Mouse (Mus musculus): ENCODE data around the gene Wnt5b. TPM values are rescaled to one million over a fixed set of nuclear protein-coding genes. Genes with fewer than 3 reads are reported as not detected.
A peak's percentile ranks its signal among the peaks of the same experiment; 100 is the strongest.

Gene Wnt5b
- total RNA-seq, 2 experiments from 2014 or later = 1.7 to 2.2 TPM

DNA sequence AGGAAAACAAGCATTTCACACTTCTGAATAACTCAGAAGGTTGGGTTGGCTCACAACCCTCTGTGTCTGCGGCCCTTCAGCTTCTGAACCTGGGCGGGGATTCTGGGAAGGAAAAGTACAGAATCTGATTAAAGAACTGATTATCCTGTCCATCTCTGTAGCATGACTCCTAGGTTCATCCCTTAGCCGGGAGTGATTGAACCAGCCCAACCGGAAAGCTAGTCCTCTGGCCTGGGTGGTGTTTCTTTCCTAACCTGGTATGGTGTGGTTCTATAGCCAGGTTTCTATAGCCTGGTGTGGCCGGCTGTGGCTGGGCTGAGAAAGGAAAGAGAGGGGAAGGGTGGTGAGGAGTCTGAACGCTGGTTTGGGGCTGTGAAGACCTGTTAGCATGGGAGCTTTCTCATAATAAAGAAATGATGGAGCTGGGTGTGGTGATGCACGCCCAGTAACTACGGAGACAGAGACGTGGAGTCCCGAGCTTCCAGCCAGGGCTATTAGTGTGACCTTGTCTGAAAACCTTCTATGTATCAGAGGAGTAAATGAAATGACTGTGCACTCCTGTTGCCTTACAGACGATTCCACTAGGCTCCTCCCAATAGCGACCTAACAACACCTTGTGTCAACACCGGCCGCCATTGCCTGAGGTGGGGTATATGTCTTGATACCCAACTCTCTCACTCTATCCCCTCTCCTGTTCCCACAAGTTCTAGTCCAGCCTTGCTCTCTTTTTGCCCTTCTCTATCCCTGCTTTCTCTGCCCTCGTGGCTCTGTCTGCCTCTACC, 129.7 kb downstream of the Wnt5b start:
- DNase-seq = no peak

DNA sequence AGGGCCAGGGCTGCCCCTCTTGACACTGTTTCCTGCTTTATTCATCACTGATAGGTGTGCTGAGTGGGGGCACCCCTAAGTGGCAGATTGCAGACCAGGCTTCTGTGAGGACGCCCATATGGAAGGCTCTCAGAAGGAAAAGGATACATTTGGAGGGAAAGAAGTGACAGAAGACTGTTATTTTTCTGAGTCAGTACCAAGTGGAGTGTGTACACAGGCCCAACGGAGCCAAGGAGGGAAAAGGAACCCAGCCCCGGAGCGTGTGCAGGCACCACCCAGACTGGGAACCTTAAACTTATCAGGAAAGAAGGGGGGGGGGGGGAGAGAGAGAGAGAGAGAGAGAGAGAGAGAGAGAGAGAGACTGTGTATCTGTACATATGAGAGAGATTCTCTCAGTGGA, 131.6 kb downstream of the Wnt5b start:
- DNase-seq = no peak

DNA sequence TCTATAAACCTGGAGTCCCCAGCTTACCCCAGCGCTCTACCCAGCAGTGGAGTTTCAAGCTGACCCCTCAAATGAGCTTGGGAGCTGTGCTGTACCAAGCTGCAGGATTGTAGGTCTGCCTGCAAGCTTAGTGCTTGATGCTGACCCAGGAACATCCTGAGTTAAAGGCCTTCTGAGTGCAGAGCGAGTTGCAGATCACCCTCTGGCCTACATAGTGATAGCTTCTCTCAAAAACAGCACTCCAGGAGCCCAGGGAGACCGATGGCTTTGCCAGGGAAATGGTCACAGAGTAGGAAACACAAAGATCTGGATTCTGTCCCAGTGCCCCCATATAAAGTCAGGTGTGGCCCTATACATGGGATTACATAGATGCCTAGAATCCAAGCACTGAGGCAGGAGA, 132.6 kb downstream of the Wnt5b start:
- DNase-seq = no peak

DNA sequence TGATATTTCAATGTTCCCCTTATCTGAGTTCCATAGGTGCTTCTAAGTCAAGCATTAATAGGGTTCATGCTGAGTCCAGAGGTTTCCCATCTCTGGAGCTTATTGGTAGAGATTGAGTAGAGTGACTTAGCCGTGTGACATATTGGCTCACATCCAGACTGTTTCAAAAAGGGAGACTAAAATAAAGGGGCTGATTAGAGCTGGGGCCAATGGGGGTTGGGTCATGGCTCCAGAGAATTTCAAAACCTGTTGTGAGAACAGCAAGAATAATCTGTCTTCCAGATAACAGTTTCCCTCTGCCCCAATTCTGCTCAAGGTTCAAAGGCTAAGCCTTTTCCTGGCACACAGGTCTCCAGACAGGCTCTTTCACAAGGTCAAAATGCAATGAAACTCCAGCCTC, 134.4 kb downstream of the Wnt5b start:
- DNase-seq = no peak

DNA sequence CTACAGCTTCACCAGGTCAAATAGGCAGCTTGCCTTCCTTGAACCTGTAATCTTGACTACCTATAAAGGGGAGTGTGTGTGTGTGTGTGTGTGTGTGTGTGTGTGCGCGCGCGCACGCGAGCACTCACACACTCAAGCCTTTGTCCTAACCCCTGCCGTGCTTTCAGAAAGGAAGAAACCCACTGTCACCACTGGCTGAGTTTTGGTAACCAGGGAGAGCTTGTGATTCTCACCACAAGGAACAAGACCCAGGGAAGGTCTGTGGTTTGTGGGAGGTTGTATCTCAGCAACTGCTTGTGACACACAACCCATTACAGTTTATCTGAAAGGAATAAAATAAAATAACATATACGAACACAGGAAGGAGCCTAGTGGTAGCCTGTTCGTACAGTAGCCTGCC, 135.6 kb downstream of the Wnt5b start:
- no peak for DNase-seq

DNA sequence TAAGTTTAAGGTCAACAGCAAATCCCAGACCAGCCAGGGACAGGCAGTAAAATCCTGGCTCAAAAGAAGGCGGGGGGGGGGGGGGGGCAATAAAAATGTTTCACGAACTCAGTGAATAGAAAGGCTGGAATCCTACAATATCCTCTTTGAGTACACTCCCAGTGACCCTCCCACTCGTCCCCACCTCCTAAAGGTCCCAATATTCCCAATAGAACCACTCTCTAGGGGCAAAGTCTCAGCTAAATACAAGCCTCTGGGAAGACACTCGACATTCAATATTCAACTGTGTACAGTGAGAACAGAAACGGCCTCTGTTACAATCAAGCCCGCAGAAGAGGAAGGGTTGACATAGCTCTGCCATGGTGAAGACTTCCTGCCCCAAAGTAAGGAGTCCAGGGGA, 136.3 kb downstream of the Wnt5b start:
- no peak for DNase-seq

DNA sequence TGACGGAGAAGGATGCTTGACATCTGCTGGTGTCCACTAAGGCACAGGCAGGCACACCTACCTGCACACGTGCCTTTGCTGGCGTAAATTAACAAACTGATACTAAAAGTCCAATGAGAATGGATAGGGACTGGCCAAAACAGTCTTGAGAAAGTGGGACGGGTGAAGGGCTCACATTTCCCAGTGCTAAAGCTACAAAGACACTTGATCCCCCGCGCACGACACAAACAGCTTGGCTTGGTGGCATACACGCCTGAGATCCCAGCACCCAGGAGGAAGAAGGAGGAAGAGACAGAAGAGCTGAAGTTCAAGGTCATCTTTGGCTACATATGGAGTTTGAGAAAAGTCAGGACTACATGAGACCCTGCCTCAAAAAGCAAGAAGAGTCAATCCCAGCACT, 137.6 kb downstream of the Wnt5b start:
- no peak for DNase-seq

DNA sequence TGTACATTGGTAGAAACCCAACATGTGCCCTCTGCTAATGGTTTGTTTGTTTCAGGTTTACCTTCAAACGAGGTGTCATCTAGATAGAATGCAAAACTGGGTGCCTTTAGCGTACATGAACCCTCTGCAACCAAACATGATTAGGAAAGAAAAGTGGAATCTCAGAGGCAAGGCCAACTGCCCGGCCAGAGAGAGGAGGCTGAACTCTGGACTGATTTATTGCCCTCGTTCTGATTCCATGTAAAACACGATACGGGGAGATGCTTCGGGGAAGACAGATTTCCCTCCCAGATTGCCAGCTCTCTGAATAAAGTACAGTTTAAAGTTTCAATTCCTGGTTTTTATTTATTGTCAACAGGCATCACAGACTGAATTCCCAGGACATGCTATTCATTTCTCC, 138.8 kb downstream of the Wnt5b start:
- no peak for DNase-seq

DNA sequence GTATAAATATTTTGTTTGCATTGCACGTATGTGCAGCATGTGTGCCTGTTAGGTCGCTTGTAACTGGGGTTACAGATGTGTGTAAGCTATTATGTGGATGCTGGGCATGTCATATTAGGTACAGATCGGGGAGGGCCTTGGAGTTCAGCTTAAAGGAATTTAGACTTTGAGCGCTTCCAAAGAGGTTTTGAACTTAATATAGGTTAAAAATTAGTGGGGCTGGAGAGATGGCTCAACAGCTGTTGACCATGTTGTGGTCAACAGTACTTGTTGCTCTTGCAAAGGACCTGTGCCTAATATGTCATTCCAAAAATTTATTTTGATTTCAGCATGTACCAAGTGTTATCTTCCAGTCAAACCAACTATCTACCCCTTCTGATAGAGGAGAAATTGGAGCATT, 139.3 kb downstream of the Wnt5b start:
- DNase-seq = no peak

DNA sequence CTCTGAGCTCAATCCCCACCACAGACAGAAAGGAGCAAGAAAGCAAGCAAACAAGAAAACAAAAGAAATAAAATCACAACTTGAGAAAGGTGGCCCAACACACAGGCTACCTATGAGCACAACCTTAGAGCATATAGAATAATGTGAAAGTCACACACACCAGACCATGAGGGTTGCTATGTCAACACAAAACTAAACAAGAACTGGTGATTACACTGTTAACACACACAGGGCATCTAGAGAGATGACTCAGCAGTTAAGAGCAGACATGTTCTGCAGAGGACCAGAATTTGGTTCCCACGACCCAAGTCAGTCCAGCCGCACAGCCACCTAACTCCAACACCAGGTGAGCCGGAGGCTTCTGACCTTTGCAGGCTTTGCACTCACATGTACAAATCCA, 141.2 kb downstream of the Wnt5b start:
- DNase-seq = no peak

DNA sequence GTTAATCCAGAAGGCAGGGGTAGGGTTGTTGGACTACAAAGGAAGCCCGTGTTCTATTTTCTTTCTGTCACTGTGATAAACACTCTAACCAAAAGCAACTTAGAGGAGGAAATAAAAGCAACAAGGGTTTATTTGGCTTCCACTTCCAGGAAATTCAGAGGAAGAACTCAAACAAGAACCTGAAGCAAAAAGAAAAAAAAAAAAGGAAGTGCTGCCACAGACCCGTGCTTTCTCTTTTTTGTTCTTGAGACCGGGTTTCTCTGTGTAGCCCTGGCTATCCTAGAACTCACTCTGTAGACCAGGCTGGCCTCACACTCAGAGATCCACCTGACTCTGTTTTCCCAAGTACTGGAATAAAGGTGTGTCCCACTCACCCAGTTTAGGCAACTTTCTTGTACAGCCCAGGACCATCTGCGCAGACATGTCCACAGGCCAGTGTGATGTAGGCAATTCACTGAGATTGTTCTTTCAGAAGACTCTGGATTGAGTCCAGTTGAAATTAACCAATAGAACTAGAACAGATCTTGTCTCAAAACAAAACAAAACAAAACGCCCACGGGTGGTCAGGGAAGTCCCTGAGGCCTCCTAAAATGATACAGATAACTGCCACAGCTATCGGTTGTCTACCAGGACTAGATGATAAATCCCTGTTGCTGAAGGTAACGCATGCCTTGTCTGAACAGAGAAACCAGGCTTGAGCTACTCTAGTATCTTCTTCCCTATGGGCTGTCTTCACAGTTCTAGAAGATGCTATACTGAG, 142.4 kb downstream of the Wnt5b start:
- no peak for DNase-seq

DNA sequence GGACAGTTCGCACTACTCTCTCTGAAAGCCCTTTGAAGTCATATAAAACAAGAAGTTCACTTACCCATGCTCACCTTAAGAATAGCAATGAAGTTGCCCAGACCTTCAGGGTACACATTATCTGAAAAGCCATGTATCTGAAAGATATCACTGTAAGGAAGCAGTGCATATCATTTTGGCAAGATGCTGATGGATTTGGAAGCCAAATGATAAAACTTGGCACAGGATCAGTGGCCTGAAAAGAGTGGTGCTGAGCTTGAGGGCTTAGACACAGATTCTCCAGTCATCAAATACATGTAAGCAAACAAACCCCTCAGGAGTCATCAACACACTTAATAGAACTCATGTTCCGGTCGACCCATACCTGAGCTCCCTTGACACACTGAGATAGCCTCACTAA, 143.5 kb downstream of the Wnt5b start:
- no peak for DNase-seq

DNA sequence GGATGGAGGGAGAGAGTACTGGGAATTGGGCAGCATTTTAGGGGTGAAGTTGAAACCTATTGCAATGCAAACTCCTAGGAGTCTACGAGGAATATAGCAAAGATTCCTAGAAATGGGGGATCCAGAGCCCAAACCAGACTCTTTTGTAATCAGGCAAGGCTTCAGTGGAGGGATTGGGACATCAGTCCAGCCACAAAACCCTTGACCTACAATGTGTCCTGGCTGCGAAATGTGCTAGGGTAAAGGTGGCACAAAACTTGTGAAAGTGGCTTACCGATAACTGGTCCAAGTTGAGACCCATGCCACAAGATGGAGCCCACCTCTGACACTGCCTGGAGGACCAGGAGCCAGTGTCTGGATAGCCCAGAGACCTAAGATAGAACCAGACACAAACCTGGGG, 144.8 kb downstream of the Wnt5b start:
- DNase-seq = no peak

DNA sequence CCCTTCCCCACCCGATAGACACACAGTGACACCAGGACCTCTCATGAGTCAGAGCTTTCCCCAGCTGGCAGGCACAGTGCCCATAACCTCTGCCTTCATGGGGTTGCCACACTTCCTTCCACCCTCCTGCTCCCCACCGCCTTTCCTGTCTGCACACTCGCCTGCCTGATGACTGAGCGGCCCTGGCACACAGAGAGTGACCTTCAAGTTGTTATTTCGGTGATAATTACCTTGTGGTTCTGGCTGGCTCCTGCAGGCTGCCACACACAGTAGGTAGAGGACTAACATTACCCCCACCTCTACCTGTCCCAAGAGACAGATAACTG, 147.9 kb downstream of the Wnt5b start:
- DNase-seq = no peak

DNA sequence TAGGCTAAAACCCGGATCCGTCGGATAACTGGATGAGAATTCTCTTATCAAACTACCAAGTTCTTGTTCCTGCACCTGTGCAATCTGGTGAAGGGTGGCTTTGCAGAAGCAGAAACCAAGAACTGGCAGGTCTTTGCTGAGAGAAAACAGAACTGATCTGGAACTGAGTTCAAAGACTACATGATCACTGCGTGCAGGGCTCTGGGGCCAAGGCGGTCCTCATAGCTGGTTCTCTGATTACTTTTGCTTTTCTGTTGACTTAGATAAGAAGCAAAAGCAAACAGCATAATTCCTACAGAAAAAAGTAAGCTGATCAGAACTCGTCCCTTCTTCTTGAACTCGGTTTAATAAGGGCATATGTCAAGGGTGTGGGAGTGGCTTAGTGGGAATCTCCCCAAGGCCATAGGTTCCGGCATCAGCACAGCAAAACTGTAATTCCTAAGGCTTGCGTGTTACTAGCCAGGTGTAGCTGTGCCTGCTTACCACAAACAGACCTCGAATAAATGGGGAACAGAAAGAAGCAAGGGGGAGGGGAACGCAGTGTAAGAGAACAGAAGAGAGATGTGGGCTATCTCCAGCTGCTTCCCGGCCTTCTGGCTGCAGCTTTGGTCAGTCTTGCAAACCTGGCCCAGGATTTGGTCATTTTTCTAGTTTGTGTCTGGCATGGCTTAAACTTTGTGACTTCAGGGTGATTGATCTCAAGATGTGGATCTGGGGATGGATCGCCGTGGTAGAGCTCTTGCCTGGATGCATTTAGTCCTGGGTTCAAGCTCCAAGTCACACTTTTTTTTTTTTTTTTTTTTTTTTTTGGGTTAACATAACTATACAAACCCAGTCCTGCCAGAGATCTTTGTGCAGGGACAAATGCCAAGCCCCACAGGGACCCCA, 148.5 kb downstream of the Wnt5b start:
- DNase-seq = no peak

DNA sequence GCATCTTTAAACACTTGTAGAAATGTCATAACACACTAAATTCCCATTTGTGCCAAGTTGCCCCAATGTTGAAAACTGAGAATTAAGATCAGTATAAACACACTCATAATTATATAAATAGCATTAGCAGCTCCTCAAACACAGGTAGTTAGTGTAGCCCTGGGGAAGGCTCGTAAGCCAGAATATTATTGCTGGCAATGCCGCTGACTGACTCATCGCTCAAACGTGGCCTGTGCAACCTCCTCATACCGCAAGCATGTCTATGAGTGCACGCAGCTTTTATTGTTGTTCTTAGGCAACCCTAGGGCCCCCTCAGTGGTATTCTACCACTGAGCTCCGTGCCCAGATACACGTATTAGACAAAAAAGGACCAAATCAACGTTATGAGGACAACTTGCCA, 151.3 kb downstream of the Wnt5b start:
- no peak for DNase-seq

DNA sequence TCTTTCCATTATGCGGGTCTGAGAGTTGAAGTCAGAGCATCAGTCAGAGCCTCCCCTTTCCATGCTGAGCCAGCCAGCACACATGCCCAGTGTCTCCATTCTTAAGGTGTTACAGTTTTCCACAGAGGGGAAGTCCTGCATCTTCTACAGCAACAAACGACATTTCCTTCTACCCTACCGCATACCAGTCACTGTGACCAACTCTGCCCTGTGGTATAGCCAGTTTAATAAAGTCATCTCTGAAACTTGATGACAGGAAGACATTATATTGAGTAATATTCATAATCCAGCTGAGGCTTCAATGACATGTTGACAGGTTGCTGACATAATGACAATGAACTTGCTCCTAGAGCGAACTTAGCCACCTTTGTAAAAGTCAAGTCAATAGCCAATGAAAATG, 153.4 kb downstream of the Wnt5b start:
- no peak for DNase-seq

DNA sequence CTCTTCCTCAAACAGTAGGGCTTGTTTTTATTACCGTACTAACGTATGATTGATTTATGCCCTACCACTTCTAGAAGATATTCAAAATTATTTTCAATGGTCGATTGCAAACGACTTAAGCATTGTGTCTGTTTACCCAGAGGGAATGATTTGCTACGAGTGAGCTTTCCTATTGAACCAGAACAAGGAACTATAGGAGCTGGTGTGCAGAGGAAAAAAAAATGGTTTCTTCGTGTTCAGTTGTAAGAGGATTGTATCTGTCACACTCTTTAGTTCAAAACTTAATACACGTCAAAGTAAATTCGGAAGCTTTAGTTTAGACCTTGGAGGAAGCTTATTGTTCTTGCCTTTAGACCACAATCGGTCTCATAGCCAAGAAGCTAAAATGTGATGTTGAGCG, 155.1 kb downstream of the Wnt5b start:
- no peak for DNase-seq

DNA sequence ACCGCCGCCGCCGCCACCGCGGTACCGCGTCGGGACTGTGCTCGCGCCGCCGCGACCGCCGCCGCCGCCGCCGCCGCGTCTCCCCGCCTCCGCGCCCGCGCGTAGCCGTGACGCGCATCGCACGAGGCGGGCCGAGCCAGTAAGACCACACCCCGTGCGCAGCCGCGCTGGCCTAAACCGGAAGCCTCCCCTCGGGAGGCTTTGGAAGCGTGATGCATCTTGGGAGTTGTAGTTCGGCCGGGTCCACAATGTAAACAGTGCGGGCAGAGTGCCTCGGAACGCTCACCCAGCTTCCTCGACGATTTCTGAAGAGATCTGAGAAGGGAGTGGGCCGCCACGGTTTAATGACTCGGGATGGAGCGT, 155.5 kb downstream of the Wnt5b start:
- DNase-seq = peak; percentile 94

DNA sequence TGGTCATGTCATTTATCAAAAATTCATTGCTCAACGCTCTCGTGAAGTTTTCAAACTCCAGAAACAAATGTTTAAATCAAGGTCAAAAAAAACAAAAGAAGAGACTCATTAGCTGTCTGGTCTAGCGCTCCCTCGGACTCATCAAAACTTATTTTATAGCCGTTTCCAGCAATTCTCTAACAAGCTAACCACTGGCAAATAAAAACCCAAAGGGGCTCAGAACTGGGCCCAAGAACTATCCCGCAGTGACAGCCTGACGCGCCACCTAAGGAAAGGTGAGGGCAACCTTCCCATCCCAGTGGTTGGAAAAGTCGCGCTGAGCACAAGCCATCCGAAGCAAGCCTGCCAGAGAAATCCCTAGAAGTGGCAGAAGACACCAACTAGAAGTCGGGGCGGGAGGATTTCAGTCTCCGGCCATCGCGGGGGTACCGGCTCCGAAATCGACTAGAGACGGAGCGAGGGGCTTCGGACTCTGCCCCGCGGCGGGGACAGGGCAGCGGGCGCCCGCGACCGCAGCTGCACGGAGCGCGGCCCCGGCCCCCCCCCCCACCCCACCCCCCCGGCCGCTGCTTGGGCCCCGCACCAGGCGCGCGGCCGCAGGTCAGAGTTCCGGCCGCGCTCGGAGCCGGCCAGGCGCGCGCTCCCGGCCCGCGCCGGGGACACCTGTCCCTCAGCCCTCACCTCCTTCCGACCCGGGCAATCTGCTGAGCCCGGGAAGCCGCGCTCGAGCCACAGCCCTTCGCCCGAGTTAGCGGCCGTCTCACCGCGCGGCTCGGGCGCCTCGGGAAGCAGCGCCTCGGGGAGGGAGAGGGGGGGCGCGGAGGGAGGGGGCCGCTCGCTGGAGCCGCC, 156.1 kb downstream of the Wnt5b start:
- peak; percentile 11 to 26 for DNase-seq

DNA sequence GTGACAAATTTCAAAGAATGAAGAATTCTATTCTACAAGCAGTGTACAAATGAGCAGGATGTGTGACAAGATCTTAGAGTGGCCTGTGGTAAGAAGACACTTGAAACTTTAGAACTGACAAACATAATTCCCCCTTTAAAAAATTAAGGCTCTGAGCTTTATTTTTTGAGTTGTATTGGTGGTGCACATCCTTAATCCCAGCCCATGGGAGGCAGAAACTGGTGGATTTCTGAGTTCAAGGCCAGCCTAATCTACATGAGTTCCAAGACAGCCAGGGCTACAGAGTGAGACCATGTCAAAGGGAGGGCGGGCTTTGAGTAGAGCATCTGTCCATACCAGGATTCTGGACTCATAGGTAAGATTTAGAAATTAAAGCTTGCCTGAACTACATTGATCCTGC, 157.3 kb downstream of the Wnt5b start:
- DNase-seq = no peak

DNA sequence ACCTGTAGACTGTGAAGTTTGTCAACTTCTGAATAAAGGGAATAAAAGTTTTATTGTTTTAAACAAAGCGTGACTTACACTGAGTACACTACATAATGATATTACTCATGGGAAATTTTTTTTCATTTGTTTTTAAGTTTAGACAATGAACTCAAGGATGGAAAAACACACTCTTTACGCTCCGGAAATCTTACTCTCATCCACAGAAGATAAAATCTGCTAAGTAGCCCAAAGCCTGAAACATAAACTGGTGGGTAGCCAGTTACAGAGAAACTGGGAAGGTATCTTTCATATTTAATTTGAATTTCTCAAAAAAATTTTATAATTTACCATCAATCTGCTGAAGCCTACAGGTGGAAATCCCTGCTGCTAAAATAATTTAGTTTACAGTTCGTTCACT, 157.7 kb downstream of the Wnt5b start:
- no peak for DNase-seq

DNA sequence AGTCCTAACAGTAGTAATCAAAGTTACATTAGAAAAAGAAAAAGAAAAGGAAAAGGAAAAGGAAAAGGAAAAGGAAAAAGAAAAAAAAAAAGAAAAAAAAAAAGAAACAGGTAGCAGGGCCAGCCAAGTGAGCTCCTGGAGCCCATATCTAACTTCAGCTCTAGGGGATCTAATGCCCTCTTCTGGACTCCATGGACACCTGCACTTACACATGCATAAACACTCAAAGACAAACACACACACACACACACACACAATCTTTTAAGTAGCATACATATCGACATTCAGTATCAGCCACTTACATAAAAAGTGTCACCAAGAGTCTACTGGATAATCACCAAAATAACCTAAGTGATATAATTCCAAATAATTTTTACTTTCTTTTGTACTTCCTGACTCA, 158.5 kb downstream of the Wnt5b start:
- DNase-seq = no peak
